Mouse (Mus musculus) spleen, adult 18-20 months (tissue): ENCODE data around the gene Ptcd3.
"Not testable (repeated sequence)": the region's sequence is repeated elsewhere in the genome, so short reads cannot be mapped to it uniquely, and the experiment has no call there.

Source experiments
- DNase-seq, 2 experiments: peaks; one replicate each; pipeline ENCODE4 v3.0.0; 2022; ENCODE audit warnings: mixed read lengths in 2 of 2

Gene Ptcd3

DNA sequence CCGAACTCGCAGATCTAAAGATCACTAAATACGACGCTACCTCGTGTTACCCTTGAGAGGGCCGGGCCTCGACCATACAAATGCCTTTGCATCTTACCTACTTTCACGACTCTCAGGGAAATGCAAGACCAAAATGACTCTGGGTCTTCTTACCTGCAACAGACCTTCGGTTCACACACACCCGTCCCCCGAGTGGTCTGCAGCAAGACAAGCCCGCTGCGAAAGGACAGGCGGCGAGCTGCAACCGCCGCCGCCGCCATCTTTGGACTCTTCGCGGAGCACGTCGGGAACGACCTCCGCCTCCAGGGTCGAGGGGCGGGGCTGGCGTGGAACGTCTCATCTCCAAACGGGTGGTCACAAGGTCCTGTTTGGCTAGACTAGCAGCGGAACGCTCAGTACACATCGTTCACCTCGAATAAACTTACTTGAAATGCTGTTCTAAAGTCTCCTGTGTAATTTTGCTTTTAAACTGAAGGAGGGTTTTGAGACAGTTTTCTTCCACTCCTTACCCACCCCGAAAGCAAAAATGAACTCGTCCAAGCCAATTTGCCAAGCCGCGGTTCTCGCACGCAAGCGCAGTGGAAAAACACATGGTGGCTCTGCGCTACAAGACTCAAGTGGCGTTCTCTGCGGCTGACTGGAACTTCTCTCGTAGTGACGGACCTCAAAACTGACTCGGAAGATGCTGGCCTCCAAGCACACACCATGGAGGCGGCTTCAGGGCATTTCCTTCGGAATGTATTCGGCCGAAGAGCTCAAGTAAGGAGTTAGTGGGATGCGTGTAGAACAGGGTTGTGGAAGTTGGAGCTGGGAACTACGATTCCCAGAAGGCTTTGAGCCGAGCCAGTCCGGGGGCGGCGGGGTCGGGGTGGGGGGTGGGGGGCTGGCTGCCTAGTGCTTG lies at the start of gene Ptcd3, which contains the start of gene Polr1a:
Ptcd3 (minus strand) TSS at position 270 of the 901 bp plus-strand sequence.
Polr1a (plus strand) TSS at position 573 of the 901 bp plus-strand sequence.
- peak; percentile 78 to 90 for DNase-seq

DNA sequence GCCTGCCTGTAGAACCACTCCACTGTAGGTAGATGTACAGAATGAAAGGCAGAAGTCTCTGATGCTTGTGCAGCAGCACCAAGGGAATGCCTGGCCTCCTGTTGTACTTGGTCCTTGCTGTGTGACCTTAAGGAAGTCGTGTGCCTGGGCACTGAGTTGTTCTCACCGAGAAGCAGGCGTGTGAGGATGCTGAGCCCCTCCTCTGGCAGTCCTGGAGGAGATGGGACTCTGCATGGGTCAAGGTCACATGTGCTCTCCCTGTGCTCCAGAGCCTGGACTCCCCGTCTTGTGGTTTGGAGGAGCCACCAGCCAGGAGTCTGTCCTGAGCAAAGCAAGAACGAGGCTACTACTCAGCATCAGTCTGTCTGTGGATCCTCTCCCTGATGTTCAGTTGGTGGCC lies 42.6 kb upstream of the Ptcd3 start:
- no peak for DNase-seq

DNA sequence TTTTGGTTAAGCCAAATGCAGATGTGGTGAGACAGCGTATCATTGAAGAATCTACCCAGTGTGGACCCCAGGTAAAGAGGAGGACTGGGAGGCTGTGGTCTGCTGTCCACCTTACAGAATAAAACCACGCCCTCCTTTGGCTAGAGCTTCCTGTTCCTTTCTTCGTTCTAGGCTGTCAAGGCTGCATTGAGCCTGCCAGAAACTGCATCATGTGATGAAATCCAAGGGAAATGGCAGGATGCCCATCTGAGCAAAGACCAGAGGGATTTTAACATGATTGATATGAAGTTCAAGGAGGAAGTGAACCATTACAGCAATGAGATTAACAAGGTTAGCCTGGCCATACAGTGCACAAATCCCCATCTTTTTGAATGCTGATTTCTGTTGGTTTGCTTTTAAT lies 42.0 kb upstream of the Ptcd3 start:
- DNase-seq = no peak

DNA sequence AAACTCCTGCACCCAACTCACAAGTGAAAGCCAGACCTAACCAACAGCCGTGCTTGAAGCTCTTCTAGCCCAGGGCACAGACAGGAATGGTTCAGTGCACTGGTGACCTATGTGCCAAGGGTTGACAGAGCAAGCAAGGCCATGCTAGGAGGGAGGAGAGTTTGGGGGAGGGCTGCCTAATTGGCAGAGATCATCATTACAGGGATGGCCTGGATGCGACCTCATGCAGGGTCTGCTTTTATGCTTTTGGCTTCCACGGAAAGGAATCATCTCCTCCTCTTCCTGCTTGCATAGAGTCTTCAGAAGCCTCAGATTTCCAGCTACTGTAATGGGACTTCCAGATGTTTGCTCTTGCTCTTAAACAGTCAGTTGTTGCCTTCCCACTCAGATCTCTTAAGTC lies 41.2 kb upstream of the Ptcd3 start:
- no peak for DNase-seq

- no peak for DNase-seq
Observed at GRCm38 (mm10) chr6:71946121-71946520, 37.6 kb upstream of the Ptcd3 start.

DNA sequence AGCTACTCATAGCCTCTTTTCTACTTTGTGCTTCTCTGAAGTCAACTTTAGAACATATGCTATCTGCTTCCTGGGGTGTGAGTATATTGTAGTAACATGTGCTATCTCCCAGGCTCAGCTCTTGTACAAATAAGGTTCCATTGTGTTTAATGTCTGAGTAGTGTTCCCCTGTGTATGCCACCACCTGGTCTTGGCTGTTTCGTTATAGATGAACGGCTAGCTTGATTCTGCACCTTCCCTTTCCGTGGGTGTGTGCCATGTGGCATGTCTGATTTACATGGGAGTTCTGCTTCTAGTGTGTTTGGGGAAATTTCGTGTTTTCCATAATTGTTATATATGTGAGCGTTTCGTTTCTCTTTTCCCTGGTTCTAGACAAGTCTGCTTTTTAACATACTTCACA lies 36.6 kb upstream of the Ptcd3 start:
- DNase-seq = no peak

DNA sequence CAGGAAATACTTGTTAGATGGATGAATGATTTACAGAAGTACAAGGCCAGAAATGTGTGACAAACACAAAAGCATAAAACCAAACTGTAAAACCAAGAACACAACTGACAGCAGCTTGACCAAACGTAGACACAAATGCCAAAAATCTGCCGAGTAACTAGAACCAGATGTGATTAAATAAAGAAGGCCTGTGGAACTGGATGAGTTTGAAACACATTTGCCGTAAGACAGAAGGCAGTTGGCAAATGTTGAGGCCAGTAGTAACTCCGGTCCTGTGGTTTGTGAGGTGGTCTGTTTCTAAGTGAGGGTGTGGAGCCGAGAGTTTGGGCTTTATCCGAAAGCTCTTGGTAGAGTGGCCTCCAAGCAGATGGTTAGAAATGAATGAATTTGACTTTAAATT lies 32.4 kb upstream of the Ptcd3 start:
- DNase-seq = no peak

DNA sequence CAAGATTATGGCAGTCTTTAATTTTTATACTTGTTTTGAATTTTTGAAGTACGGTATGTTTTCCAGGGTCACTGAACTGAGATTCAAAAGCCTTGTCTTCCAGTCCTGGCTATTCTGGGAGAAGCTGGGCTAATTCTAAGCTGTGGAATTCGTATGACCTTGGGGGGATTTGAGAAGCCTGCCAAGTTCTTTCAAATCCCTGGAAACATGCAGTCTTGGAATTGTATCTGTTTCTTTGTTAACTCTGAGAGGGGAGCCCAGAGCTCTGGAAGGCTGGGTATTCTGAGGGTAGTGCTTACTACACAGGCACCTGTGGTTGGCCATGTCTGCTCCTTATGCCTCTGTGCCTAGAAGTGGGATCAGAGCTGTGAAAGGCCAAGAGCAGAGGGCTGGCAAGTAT lies 27.2 kb upstream of the Ptcd3 start:
- no peak for DNase-seq

GRCm38 (mm10) chr6:71934081-71934556 lies 25.6 kb upstream of the Ptcd3 start:
- no peak for DNase-seq

DNA sequence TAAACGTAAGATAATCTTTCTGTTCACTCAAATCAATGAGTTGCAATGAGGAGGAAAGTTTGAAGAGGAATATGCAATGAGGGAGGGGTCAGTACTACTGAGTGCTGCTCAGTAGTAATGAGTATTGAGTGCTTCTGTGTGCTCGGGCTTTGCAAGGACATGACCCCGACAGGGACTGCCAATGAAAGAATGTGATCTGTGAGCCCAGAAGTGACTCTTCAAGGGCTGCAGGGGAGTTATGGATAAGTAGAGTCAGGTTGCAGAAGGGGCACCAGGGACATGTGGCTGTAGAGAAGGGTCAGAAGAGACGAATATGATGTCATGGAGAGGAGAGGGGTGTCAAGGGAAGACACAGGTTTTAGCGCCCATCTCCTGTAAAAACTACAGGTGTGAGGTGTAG lies 23.8 kb upstream of the Ptcd3 start:
- DNase-seq = no peak

DNA sequence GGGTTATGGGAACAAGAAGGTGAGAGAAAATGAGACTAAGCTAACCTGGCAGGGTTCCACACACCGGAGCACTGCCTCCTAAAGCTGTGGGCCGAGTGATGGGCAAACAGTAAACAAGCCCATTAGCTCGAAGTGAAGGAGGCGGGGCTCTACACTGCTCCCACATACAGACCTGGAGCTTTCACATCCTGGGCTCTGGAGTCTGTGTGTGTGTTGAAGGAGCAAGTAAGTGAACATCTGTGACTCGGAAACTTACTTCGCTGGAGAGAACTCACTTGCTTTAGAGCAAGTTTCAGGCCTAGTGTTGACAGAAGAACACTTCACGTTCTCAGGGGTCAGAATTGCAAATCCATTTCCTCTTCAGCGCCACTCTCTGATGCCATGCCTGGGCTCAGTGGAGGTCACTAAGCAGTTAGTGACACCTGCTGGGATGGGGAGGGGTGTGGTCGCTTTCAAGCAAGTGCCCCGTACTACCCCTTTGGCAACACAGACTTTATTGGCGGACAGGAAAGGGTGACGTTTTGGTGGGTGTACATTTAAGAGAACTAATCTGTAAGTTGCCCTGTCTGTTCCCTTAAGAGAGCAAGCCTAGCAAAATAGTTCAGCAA lies 22.4 kb upstream of the Ptcd3 start:
- peak in 1 of 2 experiments; percentile 34 for DNase-seq

- peak; percentile 46 to 50 for DNase-seq
Observed at GRCm38 (mm10) chr6:71930053-71930452, 21.5 kb upstream of the Ptcd3 start.

- DNase-seq = peak in 1 of 2 experiments; percentile 52
Observed at GRCm38 (mm10) chr6:71927911-71928310, 19.4 kb upstream of the Ptcd3 start.

DNA sequence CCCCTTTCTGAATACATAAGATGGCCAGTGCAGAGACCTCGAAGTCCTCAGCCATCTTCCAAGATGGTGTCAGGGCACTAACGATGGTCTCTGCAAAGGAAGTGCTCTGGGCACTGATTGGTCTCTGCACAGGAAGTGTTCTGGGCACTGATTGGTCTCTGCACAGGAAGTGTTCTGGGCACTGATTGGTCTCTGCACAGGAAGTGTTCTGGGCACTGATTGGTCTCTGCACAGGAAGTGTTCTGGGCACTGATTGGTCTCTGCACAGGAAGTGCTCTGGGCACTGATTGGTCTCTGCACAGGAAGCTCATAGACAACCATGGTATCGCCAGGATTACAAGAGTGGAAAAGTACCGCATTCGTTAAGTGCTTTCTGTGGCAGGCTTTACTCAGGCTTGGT lies 16.7 kb upstream of the Ptcd3 start:
- DNase-seq = not testable (repeated sequence)

DNA sequence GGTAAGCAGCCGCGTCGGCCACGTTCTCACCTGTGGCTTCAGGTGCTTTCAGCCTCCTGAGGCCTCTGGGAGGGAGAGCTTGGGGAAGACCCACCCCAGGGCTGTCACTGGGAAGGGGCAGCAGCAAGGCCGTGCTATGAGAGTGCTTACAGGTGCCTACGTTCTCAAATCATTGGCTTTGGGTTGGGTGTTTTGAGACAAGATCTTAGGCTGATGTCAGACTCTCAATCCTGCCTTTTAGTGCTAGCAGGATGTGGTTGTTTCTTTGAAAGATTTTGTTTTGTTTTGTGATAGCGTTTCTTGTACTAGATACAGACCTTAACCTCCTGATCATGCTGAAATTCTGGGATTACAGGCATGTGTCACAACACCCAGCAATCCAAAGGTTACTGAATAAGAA lies 12.2 kb upstream of the Ptcd3 start:
- DNase-seq = no peak

DNA sequence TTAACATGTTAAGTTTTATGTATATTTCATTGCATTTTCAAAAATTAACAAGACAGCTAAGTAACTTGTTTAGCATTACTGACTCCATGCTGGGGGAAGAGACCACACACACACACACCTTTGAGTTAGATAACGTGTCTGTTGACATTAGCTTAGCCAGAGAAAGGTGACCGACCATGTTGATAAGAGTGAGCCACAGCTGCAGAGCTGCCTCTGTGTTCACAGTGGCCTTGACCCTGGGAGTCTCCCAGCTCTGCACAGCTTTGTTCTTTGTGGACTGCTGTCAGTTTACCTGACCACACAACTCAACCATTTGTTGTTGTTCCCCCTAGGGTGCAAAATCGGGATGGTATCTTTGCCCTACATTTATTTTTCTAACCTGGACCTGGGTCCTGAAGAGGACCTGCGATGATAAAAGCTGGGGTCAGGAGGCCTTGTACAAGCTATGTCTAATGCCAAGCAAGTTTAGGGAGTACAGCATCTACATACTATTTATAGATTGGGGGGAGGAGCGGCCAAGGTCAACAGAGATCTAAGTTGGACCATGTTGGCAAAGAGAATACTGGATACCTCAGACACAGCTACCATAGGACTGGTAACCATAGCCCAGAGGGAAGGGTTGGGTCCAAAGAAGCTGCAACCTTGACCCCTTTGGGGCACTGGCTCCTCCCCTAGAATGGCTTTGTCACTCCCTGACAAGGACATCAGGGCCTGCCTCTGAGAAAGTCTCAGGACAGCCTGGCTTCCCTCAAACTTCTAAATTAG lies 3.3 kb upstream of the Ptcd3 start:
- no peak for DNase-seq

DNA sequence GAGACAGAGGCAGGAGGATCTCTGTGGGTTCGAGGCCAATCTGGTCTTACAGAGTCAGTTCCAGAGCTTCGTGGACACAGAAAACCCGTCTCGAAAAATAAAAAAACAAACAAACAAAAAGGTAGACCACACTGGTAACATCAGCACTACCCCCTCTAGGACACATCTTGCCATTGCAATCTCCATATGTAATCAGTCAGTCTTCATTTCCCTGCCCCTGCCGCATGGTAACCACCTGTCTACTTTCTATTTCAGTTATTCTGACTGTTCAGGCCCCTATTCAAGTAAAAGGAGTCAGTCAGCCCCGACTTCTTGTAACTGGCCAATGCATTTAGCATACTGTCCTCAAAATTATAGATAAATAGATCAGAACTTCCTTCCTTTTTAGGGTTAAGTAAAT lies 1.3 kb upstream of the Ptcd3 start:
- no peak for DNase-seq

DNA sequence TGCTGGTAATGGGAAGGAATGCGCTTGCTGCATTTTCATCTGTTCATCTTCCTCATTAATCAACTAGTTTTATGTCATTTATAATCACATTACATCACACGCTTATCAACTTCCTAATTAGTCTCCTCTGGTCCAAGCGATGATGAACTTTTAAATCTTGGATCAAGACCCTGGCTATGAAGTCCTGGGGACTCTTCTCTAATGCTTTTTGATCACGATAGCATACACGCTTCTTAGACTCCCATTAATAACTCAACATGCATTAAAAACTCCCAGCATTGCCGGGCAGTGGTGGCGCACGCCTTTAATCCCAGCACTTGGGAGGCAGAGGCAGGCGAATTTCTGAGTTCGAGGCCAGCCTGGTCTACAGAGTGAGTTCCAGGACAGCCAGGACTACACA lies 834 bp upstream of the Ptcd3 start:
- DNase-seq = no peak

GRCm38 (mm10) chr6:71907702-71908235 lies 781 bp downstream of the Ptcd3 start:
- DNase-seq = no peak

GRCm38 (mm10) chr6:71893263-71893662 lies 15.3 kb downstream of the Ptcd3 start:
- DNase-seq = no peak

DNA sequence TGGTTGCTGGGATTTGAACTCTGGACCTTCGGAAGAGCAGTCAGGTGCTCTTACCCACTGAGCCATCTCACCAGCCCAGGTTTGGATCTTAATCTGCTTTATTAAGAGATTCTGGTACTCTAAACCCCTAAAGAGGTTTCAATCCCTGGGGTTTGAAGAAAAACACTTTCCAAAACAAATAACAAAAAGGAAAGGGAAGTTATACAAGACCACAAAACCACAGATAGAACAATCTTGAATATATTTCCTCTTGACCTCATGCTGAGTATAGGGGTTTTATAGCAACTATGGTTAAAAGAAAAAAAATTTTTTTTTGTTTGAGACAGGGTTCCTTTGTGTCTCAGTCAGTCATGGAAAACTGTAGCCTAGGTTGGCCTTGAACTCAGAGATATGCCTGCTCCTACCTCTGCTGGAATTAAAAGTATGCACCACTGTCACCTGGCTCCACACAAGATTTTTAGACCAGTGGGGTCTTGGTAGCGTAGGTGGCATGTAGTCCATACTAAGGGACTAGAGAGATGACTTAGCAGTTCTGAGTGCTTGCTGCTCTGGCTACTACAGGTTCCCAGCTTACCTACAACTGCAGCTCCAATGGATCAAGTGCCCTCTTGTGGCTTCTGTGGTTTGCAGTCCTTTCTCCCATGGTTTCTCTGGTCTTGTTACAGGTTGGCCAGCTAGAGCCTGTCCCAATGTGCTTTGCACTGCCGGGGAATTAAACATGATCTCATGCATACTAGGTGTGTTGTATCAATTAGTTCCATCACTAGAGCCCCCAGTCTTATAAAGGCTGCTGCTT lies 30.4 kb downstream of the Ptcd3 start:
- DNase-seq = no peak

DNA sequence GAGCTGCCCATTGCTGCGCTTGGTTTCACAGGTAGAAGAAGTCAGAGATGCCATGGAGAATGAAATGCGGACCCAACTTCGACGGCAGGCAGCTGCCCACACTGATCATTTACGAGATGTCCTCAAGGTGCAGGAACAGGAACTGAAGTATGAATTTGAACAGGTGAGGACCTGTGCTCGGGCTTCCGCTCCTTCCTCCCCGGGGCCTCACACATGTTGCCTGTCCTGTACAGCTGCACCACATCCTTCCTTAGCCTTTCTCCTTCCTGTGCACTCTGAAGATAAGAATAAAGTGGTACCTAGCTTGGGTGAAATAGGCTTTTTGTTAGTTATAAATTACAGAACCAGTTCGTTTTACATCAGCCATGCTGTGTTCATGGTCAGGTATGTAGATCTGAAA lies 37.2 kb downstream of the Ptcd3 start:
- no peak for DNase-seq
